Mouse (Mus musculus) heart, adult 2 months (tissue): ENCODE data around the gene Plxnb3.

ENCODE experiments used
- CTCF ChIP-seq: fragments of 200-600 bp; IDR thresholded peaks from 2 replicates; pipeline ENCODE4 v1.8.1; 2022; ENCODE audit warnings: antibody characterized with exemption, mild to moderate bottlenecking, moderate library complexity
- EP300 ChIP-seq: fragments of 200-500 bp; IDR thresholded peaks from 2 replicates; pipeline ENCODE4 v1.6.1; 2011; ENCODE audit warnings: low read depth, low read length, control low read depth; ENCODE audit not compliant: insufficient read depth
- POLR2A ChIP-seq: fragments of 200-500 bp; IDR thresholded peaks from 2 replicates; pipeline ENCODE4 v1.6.1; 2011; ENCODE audit warnings: mild to moderate bottlenecking, low read depth, low read length, control low read depth; ENCODE audit not compliant: insufficient read depth

DNA sequence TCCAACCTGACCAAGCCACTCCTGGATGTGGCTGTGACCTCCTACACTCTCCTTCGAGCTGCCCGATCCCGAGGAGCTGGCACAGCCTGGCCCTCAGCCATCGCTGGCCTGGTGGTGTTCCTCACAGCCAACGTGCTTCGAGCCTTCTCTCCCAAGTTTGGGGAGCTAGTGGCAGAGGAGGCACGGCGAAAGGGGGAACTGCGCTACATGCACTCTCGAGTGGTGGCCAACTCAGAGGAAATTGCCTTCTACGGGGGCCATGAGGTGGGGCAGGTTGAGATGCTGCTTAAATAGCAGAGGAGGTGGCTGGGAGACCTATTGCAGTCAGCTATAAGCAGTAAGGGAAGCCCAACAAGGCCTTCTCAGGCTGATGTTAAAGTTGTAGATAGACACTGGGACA lies 39.2 kb upstream of the Plxnb3 start:
- TF ChIP-seq CTCF, result no peak
- no peak for TF ChIP-seq POLR2A
- TF ChIP-seq EP300, result no peak
